Mouse (Mus musculus) neural tube, embryonic 11.5 days (tissue): Measurements from ENCODE around the gene Cyp1a1. TPM values are rescaled to one million over a fixed set of nuclear protein-coding genes. Genes with fewer than 3 reads are reported as not detected.

Experiments used
- ATAC-seq: fragments of 200-750 bp; cut with Nextera tagmentation; 2 replicates; pipeline ENCODE4 v1.8.0; 2017; ENCODE audit warnings: moderate number of reproducible peaks, mild to moderate bottlenecking, moderate TSS enrichment, moderate library complexity; ENCODE audit not compliant: insufficient read depth, low FRiP score, low TSS enrichment
- DNase-seq: peaks from one replicate; pipeline ENCODE4 v3.0.0-alpha.2; 2015; ENCODE audit warnings: low spot score
- H3K27ac ChIP-seq: fragments of 300-500 bp; sonication (generic); 2 replicates; pipeline ENCODE4 v1.5.1; 2014; ENCODE audit warnings: low read depth, mild to moderate bottlenecking, low read length
- H3K27me3 ChIP-seq: fragments of 300-500 bp; sonication (generic); 2 replicates; pipeline ENCODE4 v1.6.1; 2014; ENCODE audit warnings: mild to moderate bottlenecking, low read length, mixed read lengths; ENCODE audit not compliant: control insufficient read depth, insufficient read depth
- H3K36me3 ChIP-seq: fragments of 300-500 bp; sonication (generic); 2 replicates; pipeline ENCODE4 v1.6.1; 2014; ENCODE audit warnings: mild to moderate bottlenecking, low read length, moderate library complexity, mixed read lengths; ENCODE audit not compliant: control insufficient read depth, insufficient read depth
- H3K4me1 ChIP-seq: fragments of 300-500 bp; sonication (generic); 2 replicates; pipeline ENCODE4 v1.6.1; 2014; ENCODE audit warnings: low read length, mixed read lengths; ENCODE audit not compliant: control insufficient read depth, insufficient read depth
- H3K4me2 ChIP-seq: fragments of 300-500 bp; sonication (generic); 2 replicates; pipeline ENCODE4 v1.6.1; 2014; ENCODE audit warnings: low read depth, mild to moderate bottlenecking, moderate library complexity
- H3K4me3 ChIP-seq: fragments of 300-500 bp; sonication (generic); 2 replicates; pipeline ENCODE4 v1.5.1; 2014; ENCODE audit warnings: low read depth, low read length
- H3K9ac ChIP-seq: fragments of 300-500 bp; sonication (generic); 2 replicates; pipeline ENCODE4 v1.6.1; 2014; ENCODE audit warnings: mild to moderate bottlenecking, low read length
- H3K9me3 ChIP-seq: fragments of 300-500 bp; sonication (generic); 2 replicates; pipeline ENCODE4 v1.6.1; 2016; ENCODE audit warnings: low read length; ENCODE audit not compliant: control insufficient read depth
- WGBS: fragments of 180-500 bp; shearing (Covaris S2); extraction: QIAGEN DNeasy Blood & Tissue Kit; methylation state at CpG from one replicate; pipeline ENCODE4 v1.1.7; 2014; 5-methylcytosine and 5-hydroxymethylcytosine counted together
- polyA plus RNA-seq: library from polyadenylated mRNA; unstranded; fragments of >200 nt; fragmentation: Nextera tagmentation; extraction: Ambion mirVana; gene quantifications from 2 replicates; pipeline ENCODE4 v1.2.1, GENCODE M21; 2014

Cyp1a1 gene
- polyA plus RNA-seq, 1 experiment from 2014 or later: not detected

GRCm38 (mm10) chr9:57653283-57653682 lies 34.4 kb upstream of the Cyp1a1 start, which contains the start of gene Csk:
Gene Csk, minus strand, starts transcription at chr9:57653631.
- H3K4me1 ChIP-seq: peaks cover 9% of the 10 kb centered on the region
- H3K9me3 ChIP-seq: no peaks in the 10 kb centered on the region
- H3K9ac ChIP-seq: no peak within 1 kb of the TSS
- H3K27ac ChIP-seq: no peak within 1 kb of the TSS
- no peak within 1 kb of the TSS for H3K4me3 ChIP-seq
- 52% methylated on average over 5 of the region's 5 CpGs for WGBS
- H3K27me3 ChIP-seq: no peaks in the 10 kb centered on the region
- H3K36me3 ChIP-seq: no peaks in the 10 kb centered on the region
- DNase-seq (no peak), ATAC-seq (no peak)
- H3K4me2 ChIP-seq: no peak within 1 kb of the TSS

GRCm38 (mm10) chr9:57654966-57655365 lies 32.8 kb upstream of the Cyp1a1 start:
- ATAC-seq (no peak), DNase-seq (no peak)
- Histone ChIP-seq H3K36me3 (no peaks in the 10 kb centered on the region), H3K9me3 (no peaks in the 10 kb centered on the region), H3K4me2 (no peak overlapping the region), H3K4me3 (no peak overlapping the region), H3K9ac (no peak overlapping the region), H3K27me3 (no peaks in the 10 kb centered on the region), H3K4me1 (peaks cover 9% of the 10 kb centered on the region), H3K27ac (no peak overlapping the region)
- 85% methylated on average over 1 of the region's 1 CpGs for WGBS

DNA sequence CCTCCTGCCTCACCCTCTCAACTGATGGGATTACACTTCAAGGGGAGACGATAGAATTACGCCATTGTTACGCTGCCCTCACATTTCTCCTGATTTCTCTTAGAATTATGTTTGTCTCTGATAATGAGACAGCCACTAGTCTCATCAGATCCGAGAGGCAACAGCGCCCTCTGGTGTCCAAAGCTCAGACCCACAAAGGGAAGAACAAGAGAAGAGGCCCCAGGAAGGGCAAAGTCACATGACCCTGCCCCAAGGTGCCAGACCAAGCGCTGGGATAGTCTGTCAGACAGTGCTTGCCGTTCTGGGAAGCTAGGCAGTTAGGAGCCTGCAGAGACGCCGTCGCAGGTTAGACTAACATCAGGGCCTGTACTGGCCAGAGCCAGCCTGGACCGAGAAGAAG lies 32.0 kb upstream of the Cyp1a1 start:
- H3K36me3 ChIP-seq: no peaks in the 10 kb centered on the region
- no peak overlapping the region for H3K4me3 ChIP-seq
- H3K9ac ChIP-seq: peak overlapping the region; percentile 41
- no peak overlapping the region for H3K27ac ChIP-seq
- ATAC-seq (peak; percentile 72), DNase-seq (peak; percentile 95)
- peaks cover 5% of the 10 kb centered on the region for H3K4me1 ChIP-seq
- H3K27me3 ChIP-seq: no peaks in the 10 kb centered on the region
- no peaks in the 10 kb centered on the region for H3K9me3 ChIP-seq
- H3K4me2 ChIP-seq: peak overlapping the region; percentile 13; the same call in 1 of the 2 replicates
- 3% methylated on average over 11 of the region's 11 CpGs for WGBS

DNA sequence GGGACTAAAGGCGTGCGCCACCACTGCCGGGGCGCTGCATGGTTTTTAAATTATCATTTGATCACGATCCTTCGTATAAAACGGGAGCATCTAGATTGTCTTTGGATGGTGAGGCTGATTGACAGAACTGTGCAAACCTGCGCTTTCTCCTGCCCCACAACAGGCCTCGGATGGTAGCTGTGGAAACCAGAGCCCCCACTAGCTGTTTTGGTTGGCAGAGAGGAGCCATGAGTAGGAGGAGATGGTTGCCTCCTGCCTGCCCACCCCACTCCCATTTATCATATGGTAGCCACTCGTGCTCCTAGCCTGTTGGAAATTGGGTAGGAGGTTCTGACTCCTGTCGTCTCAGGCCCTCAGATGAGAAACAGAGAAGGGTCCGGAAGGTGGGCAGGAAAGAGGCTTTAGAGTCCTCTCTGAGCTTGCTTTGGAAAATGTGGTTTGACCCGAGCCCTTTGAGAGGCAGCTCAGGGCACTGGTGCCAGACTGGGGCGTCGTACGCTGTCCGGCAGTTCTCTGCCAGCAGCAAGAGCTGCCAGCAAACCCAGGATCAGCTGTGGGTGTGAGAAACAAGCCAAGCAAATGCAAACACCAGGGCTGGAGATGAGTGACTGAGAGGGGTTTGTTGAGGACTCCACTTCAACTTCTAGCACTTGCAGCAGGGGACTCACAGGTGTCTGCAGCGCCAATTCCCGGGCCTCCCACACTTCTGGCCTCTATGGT lies 30.9 kb upstream of the Cyp1a1 start:
- H3K4me1 ChIP-seq: no peaks in the 10 kb centered on the region
- H3K27me3 ChIP-seq: no peaks in the 10 kb centered on the region
- no peak overlapping the region for H3K4me2 ChIP-seq
- DNase-seq (no peak), ATAC-seq (no peak)
- H3K36me3 ChIP-seq: no peaks in the 10 kb centered on the region
- H3K9ac ChIP-seq: no peak overlapping the region
- no peak overlapping the region for H3K27ac ChIP-seq
- H3K4me3 ChIP-seq: no peak overlapping the region
- 86% methylated on average over 19 of the region's 19 CpGs for WGBS
- H3K9me3 ChIP-seq: no peaks in the 10 kb centered on the region

DNA sequence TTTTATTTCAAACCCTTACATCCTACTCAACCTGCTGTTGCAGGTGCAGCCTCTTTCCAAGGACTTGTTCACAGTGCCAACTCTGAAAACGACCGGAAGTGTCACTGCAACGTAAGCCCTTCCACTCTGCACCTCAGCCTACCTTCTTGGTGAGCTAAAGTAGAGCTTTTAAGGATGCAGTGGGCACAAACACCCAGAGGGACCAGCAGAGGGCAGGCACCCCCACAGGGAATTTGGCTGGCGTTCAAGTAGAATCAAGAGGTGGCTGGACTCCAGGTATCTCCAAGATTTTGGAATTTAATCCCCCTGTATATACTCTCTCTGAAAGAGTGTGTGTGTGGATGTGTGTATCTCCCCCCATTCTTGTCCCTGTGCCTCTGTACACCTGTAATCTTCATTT lies 29.9 kb upstream of the Cyp1a1 start:
- H3K9ac ChIP-seq: no peak overlapping the region
- no peaks in the 10 kb centered on the region for H3K27me3 ChIP-seq
- H3K9me3 ChIP-seq: no peaks in the 10 kb centered on the region
- no peak for ATAC-seq
- no peak overlapping the region for H3K27ac ChIP-seq
- H3K36me3 ChIP-seq: no peaks in the 10 kb centered on the region
- H3K4me1 ChIP-seq: no peaks in the 10 kb centered on the region
- no peak overlapping the region for H3K4me3 ChIP-seq
- WGBS: 70% methylated on average over 4 of the region's 4 CpGs
- DNase-seq: no peak
- no peak overlapping the region for H3K4me2 ChIP-seq

DNA sequence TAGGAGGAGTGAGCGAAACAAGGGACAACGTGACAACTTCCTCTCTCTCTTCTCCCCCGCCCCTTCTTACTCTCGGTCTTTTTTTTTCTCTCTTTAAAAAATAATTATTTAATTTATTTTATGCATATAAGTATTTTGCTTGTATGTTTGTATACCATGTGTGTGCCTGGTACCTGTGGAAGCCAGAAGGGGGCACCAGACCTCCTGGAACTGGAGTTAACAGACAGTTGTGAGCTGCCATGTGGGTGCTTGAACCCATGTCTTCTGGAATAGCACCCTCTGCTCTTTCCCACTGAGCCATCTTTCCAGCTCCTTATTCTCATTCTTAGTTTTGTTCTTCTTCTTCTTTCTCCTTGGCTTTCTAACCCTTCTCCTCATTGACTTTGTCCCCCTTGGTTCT lies 28.8 kb upstream of the Cyp1a1 start:
- no peak for DNase-seq
- Histone ChIP-seq H3K4me3 (no peak overlapping the region), H3K4me2 (no peak overlapping the region), H3K36me3 (no peaks in the 10 kb centered on the region), H3K27ac (no peak overlapping the region), H3K4me1 (no peaks in the 10 kb centered on the region), H3K9ac (no peak overlapping the region), H3K9me3 (no peaks in the 10 kb centered on the region), H3K27me3 (no peaks in the 10 kb centered on the region)
- no peak for ATAC-seq
- WGBS: 84% methylated on average over 4 of the region's 4 CpGs

- 16% methylated on average over 4 of the region's 4 CpGs for WGBS
- no peak overlapping the region for H3K4me2 ChIP-seq
- ATAC-seq (no peak), DNase-seq (peak; percentile 77)
- H3K9me3 ChIP-seq: no peaks in the 10 kb centered on the region
- no peak overlapping the region for H3K27ac ChIP-seq
- no peaks in the 10 kb centered on the region for H3K36me3 ChIP-seq
- no peaks in the 10 kb centered on the region for H3K4me1 ChIP-seq
- H3K27me3 ChIP-seq: no peaks in the 10 kb centered on the region
- H3K4me3 ChIP-seq: no peak overlapping the region
- no peak overlapping the region for H3K9ac ChIP-seq
These were observed 28.0 kb upstream of the Cyp1a1 start for GRCm38 (mm10) chr9:57659774-57660173.

DNA sequence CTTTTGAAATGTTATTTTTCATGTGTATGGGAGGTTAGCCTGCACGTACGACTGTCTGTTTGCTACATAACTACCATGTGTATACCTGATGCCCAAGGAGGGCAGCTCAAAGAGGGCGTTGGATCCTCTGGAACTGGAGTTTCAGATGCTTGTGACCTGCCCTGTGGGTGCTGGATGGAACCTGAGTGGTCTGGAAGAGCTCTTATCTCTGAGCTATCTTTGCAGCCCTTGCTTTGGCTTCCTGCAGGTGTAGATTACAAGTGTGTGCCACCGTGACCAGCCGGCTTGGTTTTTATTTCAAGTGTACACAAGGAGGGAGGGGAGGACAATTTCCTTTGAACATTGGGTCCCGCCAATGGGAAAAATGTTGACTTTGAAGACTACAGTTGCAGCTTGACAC lies 27.2 kb upstream of the Cyp1a1 start:
- 76% methylated on average over 6 of the region's 6 CpGs for WGBS
- no peaks in the 10 kb centered on the region for H3K4me1 ChIP-seq
- no peaks in the 10 kb centered on the region for H3K27me3 ChIP-seq
- no peak overlapping the region for H3K4me3 ChIP-seq
- no peak overlapping the region for H3K27ac ChIP-seq
- DNase-seq: no peak
- H3K9me3 ChIP-seq: no peaks in the 10 kb centered on the region
- no peaks in the 10 kb centered on the region for H3K36me3 ChIP-seq
- no peak overlapping the region for H3K9ac ChIP-seq
- no peak overlapping the region for H3K4me2 ChIP-seq
- no peak for ATAC-seq

- Histone ChIP-seq H3K4me1 (no peaks in the 10 kb centered on the region), H3K9me3 (no peaks in the 10 kb centered on the region), H3K9ac (no peak overlapping the region), H3K27ac (no peak overlapping the region), H3K36me3 (no peaks in the 10 kb centered on the region), H3K27me3 (no peaks in the 10 kb centered on the region), H3K4me2 (no peak overlapping the region), H3K4me3 (no peak overlapping the region)
- no peak for DNase-seq
- 80% methylated on average over 3 of the region's 3 CpGs for WGBS
- ATAC-seq: no peak
These were observed 26.2 kb upstream of the Cyp1a1 start for GRCm38 (mm10) chr9:57661552-57661951.
